In genomic region chr4:129261196-129261595, GRCm38 (mm10) we compare ENCODE assay signal across 9 mouse cellular contexts. TPM values are rescaled to one million over a fixed set of nuclear protein-coding genes. Genes with fewer than 3 reads are reported as not detected.
DNase-seq lines count a peak whose midpoint lies in the region; ATAC-seq and TF ChIP-seq lines count a peak whose summit lies in the region.
"Had no signal": no experiment of that assay in that cellular context is flagged by ENCODE, and none has a peak within 500 bp of the region (broad histone marks: within the 10 kb centered on the region; RNA-seq: fewer than 3 reads in every experiment).

C77080 (minus strand) TSS chr4:129261404.

- H3K79me2 ChIP-seq in CH12.LX (replicated peaks; ENCODE audit: control insufficient read depth, extremely low read depth, insufficient read depth, poor library complexity, severe bottlenecking) = no peaks in the 10 kb centered on the region

- no peak within 1 kb of the TSS for H3K4me2 ChIP-seq in kidney, postnatal 0 days (ENCODE audit: low read length)
- peak within 1 kb of the TSS; percentile 11; the same call in 1 of the 2 replicates for H3K4me2 ChIP-seq in CH12.LX (ENCODE audit: insufficient read depth, low read depth, poor library complexity, severe bottlenecking)
- H3K4me2 ChIP-seq: embryonic facial prominence, embryonic 13.5 days; liver, embryonic 15.5 days had no signal

- H3K27me3 ChIP-seq in kidney, postnatal 0 days (ENCODE audit: insufficient read depth, low read length) = no peaks in the 10 kb centered on the region
- no peaks in the 10 kb centered on the region for H3K27me3 ChIP-seq in CH12.LX (replicated peaks)
- no peaks in the 10 kb centered on the region for H3K27me3 ChIP-seq in Patski
- H3K27me3 ChIP-seq: embryonic facial prominence, embryonic 13.5 days had no signal

- dilution Hi-C loops in CH12.LX (cut with MboI; ENCODE audit: extremely low pct_ligation_motif_present, extremely low pct_unique_long_range_greater_than_20kb, low sequenced_read_pairs) = no loop called here

- peaks cover 13% of the 10 kb centered on the region for H3K4me1 ChIP-seq in kidney, postnatal 0 days (replicated peaks; ENCODE audit: insufficient read depth, low read length)
- H3K4me1 ChIP-seq in CH12.LX (ENCODE audit: control insufficient read depth in 1 of 2, insufficient read depth in 2 of 2) = peaks cover 21 to 53% of the 10 kb centered on the region in 2 experiments

- intact Hi-C loops in left cerebral cortex, postnatal 10 days (cut with DNase I) = no loop called here

- no peaks in the 10 kb centered on the region for H3K9me3 ChIP-seq in kidney, postnatal 0 days (replicated peaks; ENCODE audit: low read length)
- H3K9me3 ChIP-seq in CH12.LX (replicated peaks; ENCODE audit: low read length) = no peaks in the 10 kb centered on the region
- H3K9me3 ChIP-seq: embryonic facial prominence, embryonic 13.5 days; liver, embryonic 15.5 days had no signal

- no peak within 1 kb of the TSS for H3K4me3 ChIP-seq in kidney, postnatal 0 days (replicated peaks; ENCODE audit: low read depth, low read length)
- no peak within 1 kb of the TSS for H3K4me3 ChIP-seq in CH12.LX (replicated peaks in 1 of 3; ENCODE audit: low read depth in 2 of 3, low read length in 2 of 3, poor library complexity in 1 of 3)
- H3K4me3 ChIP-seq: embryonic facial prominence, embryonic 13.5 days; liver, embryonic 15.5 days had no signal

- ATAC-seq in kidney, postnatal 0 days (replicated peaks; ENCODE audit: low FRiP score, low read depth) = no peak
- ATAC-seq in Patski = no peak

- CTCF ChIA-PET in Patski (lab: Charles Lee) = interaction anchor here (0.7 to 2.7 kb wide), 2 partner anchors 15 to 33 kb away, joined by 3 to 8 read pairs; no protein-coding TSS in a partner anchor

- no peak for TF ChIP-seq RAD21 in CH12.LX (IDR thresholded peaks at IDR 0.05; ENCODE audit: low read depth, low read length)

- no peak within 1 kb of the TSS for H3K27ac ChIP-seq in kidney, postnatal 0 days
- H3K27ac ChIP-seq in CH12.LX (ENCODE audit: insufficient read depth, low read depth) = no peak within 1 kb of the TSS
- H3K27ac ChIP-seq: embryonic facial prominence, embryonic 13.5 days; liver, embryonic 15.5 days had no signal

- H3K36me3 ChIP-seq in kidney, postnatal 0 days (ENCODE audit: insufficient read depth, low read length) = no peaks in the 10 kb centered on the region
- no peaks in the 10 kb centered on the region for H3K36me3 ChIP-seq in CH12.LX (replicated peaks in 1 of 2; ENCODE audit: control insufficient read depth in 1 of 2, insufficient read depth in 1 of 2, low read length in 1 of 2)
- H3K36me3 ChIP-seq: embryonic facial prominence, embryonic 13.5 days; liver, embryonic 15.5 days had no signal

- H3K9ac ChIP-seq in kidney, postnatal 0 days (ENCODE audit: low read depth, low read length) = no peak within 1 kb of the TSS
- H3K9ac ChIP-seq in CH12.LX (ENCODE audit: insufficient read depth, low read depth) = no peak within 1 kb of the TSS
- H3K9ac ChIP-seq: embryonic facial prominence, embryonic 13.5 days; liver, embryonic 15.5 days had no signal

- in situ Hi-C loops in CH12.LX (cut with MboI; ENCODE audit: low pct_ligation_motif_present, low pct_unique_long_range_greater_than_20kb, low sequenced_read_pairs) (no loop called here), Patski (cut with MboI; ENCODE audit: low pct_unique_long_range_greater_than_20kb) (no loop called here)

- WGBS in kidney, postnatal 0 days = 22% methylated on average over 3 of the region's 4 CpGs

- no peak for TF ChIP-seq CTCF in kidney, postnatal 0 days (IDR thresholded peaks at IDR 0.05; ENCODE audit: low read depth)
- TF ChIP-seq CTCF in CH12.LX (conservative IDR thresholded peaks at IDR 0.05 in 1 of 2, IDR thresholded peaks at IDR 0.05 in 1 of 2; ENCODE audit: low read depth in 2 of 2, low read length in 2 of 2) (no peak), Patski (IDR thresholded peaks at IDR 0.05) (no peak)

- DNase-seq in kidney, postnatal 0 days (ENCODE audit: low spot score) = no peak
- no peak for DNase-seq in kidney, postnatal 4 days
- no peak for DNase-seq in CH12.LX (ENCODE audit: extremely low read depth)
- DNase-seq in Patski (ENCODE audit: low read depth, low spot score) = no peak
- no peak for DNase-seq in left cerebral cortex, postnatal 10 days (ENCODE audit: extremely low spot score in 1 of 2, low spot score in 2 of 2)
- DNase-seq in frontal cortex, adult 2 months (ENCODE audit: extremely low spot score in 1 of 2, low spot score in 1 of 2) = no peak
- no peak for DNase-seq in ovary, postnatal 14 days (ENCODE audit: low spot score)

- POLR2A ChIA-PET in Patski (lab: Charles Lee) = interaction anchor here (1.1 kb wide), 1 partner anchor 16 kb away, joined by 3 read pairs; no protein-coding TSS in a partner anchor

- no peak for TF ChIP-seq EP300 in CH12.LX (IDR thresholded peaks at IDR 0.05; ENCODE audit: low read length)

- TF ChIP-seq POLR2A in CH12.LX (IDR thresholded peaks at IDR 0.05; ENCODE audit: low read depth, low read length) = no peak

TF ChIP-seq in CH12.LX, 34 proteins besides CTCF, POLR2A, EP300 and RAD21:
- no peak for TF ChIP-seq E2F4 (IDR thresholded peaks at IDR 0.05; ENCODE audit: insufficient replicate concordance, low read depth, low read length)
- no peak for TF ChIP-seq ELF1 (IDR thresholded peaks at IDR 0.05; ENCODE audit: low read depth, low read length)
- TF ChIP-seq NELFE (IDR thresholded peaks at IDR 0.05; ENCODE audit: low read depth, low read length) = no peak
- no peak for TF ChIP-seq ETS1 (conservative IDR thresholded peaks at IDR 0.05; ENCODE audit: low read depth, low read length)
- TF ChIP-seq MAZ (IDR thresholded peaks at IDR 0.05; ENCODE audit: low read depth, low read length) = no peak
- no peak for TF ChIP-seq GABPA (IDR thresholded peaks at IDR 0.05; ENCODE audit: insufficient replicate concordance, low read depth, low read length)
- no peak for TF ChIP-seq IRF4 (IDR thresholded peaks at IDR 0.05; ENCODE audit: low read depth, low read length)
- TF ChIP-seq JUND (conservative IDR thresholded peaks at IDR 0.05; ENCODE audit: low read depth, low read length) = no peak
- no peak for TF ChIP-seq BHLHE40 (IDR thresholded peaks at IDR 0.05; ENCODE audit: low read depth, low read length)
- TF ChIP-seq MXI1 (IDR thresholded peaks at IDR 0.05; ENCODE audit: low read depth, low read length) = no peak
- no peak for TF ChIP-seq ZC3H11A (IDR thresholded peaks at IDR 0.05; ENCODE audit: low read depth, low read length)
- TF ChIP-seq SMC3 (IDR thresholded peaks at IDR 0.05; ENCODE audit: low read depth, low read length) = no peak
- TF ChIP-seq CHD1 (IDR thresholded peaks at IDR 0.05; ENCODE audit: low read depth, low read length) = no peak
- TF ChIP-seq TBP (conservative IDR thresholded peaks at IDR 0.05; ENCODE audit: low read depth, low read length) = no peak
- TF ChIP-seq MEF2A (IDR thresholded peaks at IDR 0.05; ENCODE audit: borderline replicate concordance, low read depth, low read length) = no peak
- TF ChIP-seq USF2 (conservative IDR thresholded peaks at IDR 0.05; ENCODE audit: low read depth, low read length) = no peak
- TF ChIP-seq KAT2A (IDR thresholded peaks at IDR 0.05; ENCODE audit: insufficient replicate concordance, low read length) = no peak

RNA-seq across cellular contexts. Expression of gene C77080, which starts in this region (rescaled TPM):
- 9.8 and 11.3 TPM in 2 replicates for polyA plus RNA-seq in kidney, postnatal 0 days (2015; fragmentation: Nextera tagmentation; extraction: Ambion mirVana)
- total RNA-seq in CH12.LX (2012; rRNA removed) (0.29 and 0.38 TPM in 2 replicates), CH12.LX (2014; rRNA removed) (not detected in 2 replicates)
- polyA plus RNA-seq in CH12.LX (2012; ENCODE audit: insufficient read length, low read depth) (0.68 and 1.1 TPM in 2 replicates), Patski (2021) (47.3 TPM)
- total RNA-seq in left cerebral cortex, postnatal 10 days (2021) = 10 to 100 TPM; 11.1 to 15.8 TPM
- polyA plus RNA-seq in frontal cortex, adult 2 months (2012; rRNA removed) = 7.5 and 9.2 TPM in 2 replicates

Comparison
In these comparisons a context has a peak if more than half of its experiments do, and no peak if none do; other contexts are left out.
1. RNA of gene C77080 (total RNA-seq): 11.1 to 15.8 TPM in left cerebral cortex, postnatal 10 days; 0.29 to 0.38 TPM in CH12.LX; every median in the first group is over 4 times any median in the second.